Mouse (Mus musculus) spleen, adult 10 weeks (tissue): ENCODE data around the gene Lamp5. TPM values are rescaled to one million over a fixed set of nuclear protein-coding genes. Genes with fewer than 3 reads are reported as not detected.

Experiments
- polyA plus RNA-seq: library from polyadenylated mRNA; stranded (reverse); fragments of 350-450 nt; fragmentation: Illumina TruSeq; extraction: RNeasy Lipid Tissue Mini Kit (QIAGEN cat#74804); gene quantifications from one replicate; pipeline ENCODE4 v1.2.3, GENCODE M21; 2015; ENCODE audit warnings: low replicate concordance; ENCODE audit not compliant: insufficient read depth

Lamp5 gene
- not detected for polyA plus RNA-seq

DNA sequence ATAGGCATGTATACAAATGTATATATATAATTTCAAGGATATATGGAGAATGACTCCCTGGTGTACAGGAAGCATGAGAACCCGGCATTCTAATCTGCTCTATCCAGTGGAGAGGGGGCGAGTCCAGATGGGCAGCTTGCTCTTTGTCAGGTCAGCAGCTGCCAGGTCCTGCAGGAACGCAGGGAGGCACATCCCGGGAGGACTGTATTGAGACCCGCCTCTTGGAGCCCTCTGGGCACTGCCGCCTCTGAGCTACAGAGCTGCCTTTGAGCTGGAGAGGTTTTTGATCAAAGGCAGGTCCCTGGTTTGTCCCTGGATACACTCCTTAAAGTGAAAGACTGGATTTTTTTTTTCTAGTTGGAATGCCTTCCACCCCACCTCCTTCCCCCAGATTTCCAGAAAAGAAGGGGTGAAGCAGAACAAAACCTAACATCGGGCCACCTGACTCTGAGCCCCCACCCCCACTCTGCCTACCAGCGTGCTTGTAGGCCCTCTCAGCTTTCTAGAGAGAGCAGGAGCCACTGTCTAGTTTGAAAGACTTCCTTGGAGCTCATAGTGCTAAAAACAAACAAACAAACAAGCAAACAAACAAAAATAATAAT, at the start of gene Lamp5:
Lamp5 (plus strand) TSS at position 552 of the 602 bp plus-strand sequence.

